Mouse (Mus musculus) liver, adult 2 months (tissue): Measurements from ENCODE around the gene Pkdrej.

ENCODE experiments used
- CTCF ChIP-seq: fragments of 200-500 bp; IDR thresholded peaks from 2 replicates; pipeline ENCODE4 v1.5.1; 2011; ENCODE audit warnings: low read depth, low read length, control low read depth
- POLR2A ChIP-seq: fragments of 200-500 bp; IDR thresholded peaks from 2 replicates; pipeline ENCODE4 v1.6.1; 2011; ENCODE audit warnings: low read length, control low read depth; ENCODE audit not compliant: insufficient read depth; ENCODE audit errors: extremely low read depth

DNA sequence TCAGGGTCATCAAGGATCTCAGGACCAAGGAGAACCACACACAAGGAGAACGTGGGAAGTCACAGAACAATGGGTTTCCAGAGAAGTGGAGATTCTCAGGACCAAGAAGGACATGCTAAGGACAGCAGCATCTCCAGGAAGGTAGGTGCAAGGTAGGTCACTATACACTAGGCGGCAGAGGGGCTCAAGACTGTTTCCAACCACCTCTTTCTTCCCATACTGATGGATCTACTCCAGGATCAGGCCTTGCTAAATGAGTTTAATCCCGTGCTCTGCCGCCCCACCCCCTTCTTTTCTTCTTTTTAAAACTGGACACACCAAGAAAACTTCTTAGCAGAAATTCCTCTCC, 451 bp upstream of the Pkdrej start:
- TF ChIP-seq CTCF (no peak), POLR2A (no peak)
